Mouse (Mus musculus): ENCODE data around the gene Dach2. TPM values are rescaled to one million over a fixed set of nuclear protein-coding genes. Genes with fewer than 3 reads are reported as not detected.
"Not testable (repeated sequence)": the region's sequence is repeated elsewhere in the genome, so short reads cannot be mapped to it uniquely, and the experiment has no call there.

Dach2 gene
- polyA plus RNA-seq (2015; fragmentation: Nextera tagmentation; extraction: Ambion mirVana): 0.99 and 1.3 TPM in 2 replicates

DNA sequence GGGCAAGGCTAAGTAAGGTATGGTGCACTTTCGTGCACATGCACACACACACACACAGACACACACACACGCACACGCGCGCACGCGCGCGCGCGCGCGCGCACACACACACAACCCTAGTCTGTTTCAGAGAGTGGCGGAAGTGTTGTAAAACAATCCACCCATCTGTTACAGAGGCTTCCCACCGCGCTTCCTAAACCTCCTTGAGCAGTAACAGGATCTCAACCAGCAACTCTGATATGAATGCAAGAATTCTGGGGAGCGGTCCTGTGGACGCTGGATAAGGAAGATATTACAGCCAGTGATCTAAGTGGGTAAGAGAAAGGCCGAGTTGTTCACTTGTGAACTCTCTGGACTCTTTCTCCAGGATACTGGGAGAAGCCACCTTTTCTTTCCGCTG lies at the start of gene Dach2:
Gene Dach2 (plus strand): TSS at position 107 of the 400 bp plus-strand sequence.
- no peaks in the 10 kb centered on the region for H3K36me3 ChIP-seq (ENCODE audit: control insufficient read depth, insufficient read depth)
- peak within 1 kb of the TSS; percentile 58 for H3K4me3 ChIP-seq (ENCODE audit: low read length)
- no peak within 1 kb of the TSS for H3K27ac ChIP-seq (ENCODE audit: low read length)
- no peaks in the 10 kb centered on the region for H3K27me3 ChIP-seq (ENCODE audit: control insufficient read depth, insufficient read depth, low read length)
- peak within 1 kb of the TSS; percentile 39 for H3K9ac ChIP-seq (ENCODE audit: low read length)
- WGBS: 21% methylated on average over 21 of the region's 21 CpGs
- peak; percentile 19; the same call in 1 of the 2 replicates for ATAC-seq (replicated peaks; ENCODE audit: extremely low read depth, insufficient read depth, low FRiP score)
- H3K4me2 ChIP-seq (ENCODE audit: low read depth, low read length): peak within 1 kb of the TSS; percentile 81
- 0 out of 2 replicates have a peak, but pooled peaks cover 3% of the 10 kb centered on the region for H3K4me1 ChIP-seq (ENCODE audit: control insufficient read depth, insufficient read depth, low read length)
- H3K9me3 ChIP-seq (replicated peaks; ENCODE audit: control insufficient read depth, low read length): no peaks in the 10 kb centered on the region

- ATAC-seq (replicated peaks; ENCODE audit: extremely low read depth, insufficient read depth, low FRiP score); H3K9ac ChIP-seq (ENCODE audit: low read length); H3K27me3 ChIP-seq (ENCODE audit: control insufficient read depth, insufficient read depth, low read length); H3K4me1 ChIP-seq (ENCODE audit: control insufficient read depth, insufficient read depth, low read length); H3K27ac ChIP-seq (ENCODE audit: low read length); H3K4me2 ChIP-seq (ENCODE audit: low read depth, low read length); H3K4me3 ChIP-seq (ENCODE audit: low read length); H3K9me3 ChIP-seq (replicated peaks; ENCODE audit: control insufficient read depth, low read length); H3K36me3 ChIP-seq (ENCODE audit: control insufficient read depth, insufficient read depth): not testable (repeated sequence)
- WGBS: 66% methylated on average over 2 of the region's 3 CpGs
Observed at GRCm38 (mm10) chrX:113252427-113252826, 44.9 kb upstream of the Dach2 start.

DNA sequence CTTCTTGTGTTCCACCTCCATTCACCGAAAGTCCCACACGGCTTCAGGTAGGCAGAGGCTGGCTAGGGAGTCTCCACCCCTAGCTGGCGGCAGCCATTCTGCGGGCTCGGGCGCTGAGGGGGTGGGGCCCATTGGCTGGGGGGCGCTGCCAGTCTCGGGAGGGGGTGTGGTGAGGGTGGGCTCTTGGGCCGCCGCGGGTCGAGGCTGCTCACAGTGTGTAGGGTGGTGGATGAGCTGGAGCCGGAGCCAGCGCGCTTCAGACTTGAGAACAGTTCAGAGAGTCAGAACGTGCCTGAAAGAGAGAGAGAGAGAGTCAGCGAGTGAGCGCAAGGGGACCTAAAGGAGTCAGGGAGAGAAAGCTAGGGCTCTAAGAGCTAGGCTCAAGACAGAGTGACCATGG lies 721 bp downstream of the Dach2 start:
- Histone ChIP-seq H3K36me3 (ENCODE audit: control insufficient read depth, insufficient read depth) (no peaks in the 10 kb centered on the region), H3K4me2 (ENCODE audit: low read depth, low read length) (peak overlapping the region; percentile 81), H3K27me3 (ENCODE audit: control insufficient read depth, insufficient read depth, low read length) (no peaks in the 10 kb centered on the region), H3K9me3 (replicated peaks; ENCODE audit: control insufficient read depth, low read length) (no peaks in the 10 kb centered on the region), H3K27ac (ENCODE audit: low read length) (no peak overlapping the region), H3K4me1 (ENCODE audit: control insufficient read depth, insufficient read depth, low read length) (0 out of 2 replicates have a peak, but pooled peaks cover 3% of the 10 kb centered on the region), H3K4me3 (ENCODE audit: low read length) (peak overlapping the region; percentile 58), H3K9ac (ENCODE audit: low read length) (peak overlapping the region; percentile 39)
- WGBS: 16% methylated on average over 15 of the region's 18 CpGs
- ATAC-seq (replicated peaks; ENCODE audit: extremely low read depth, insufficient read depth, low FRiP score): peak; percentile 97

DNA sequence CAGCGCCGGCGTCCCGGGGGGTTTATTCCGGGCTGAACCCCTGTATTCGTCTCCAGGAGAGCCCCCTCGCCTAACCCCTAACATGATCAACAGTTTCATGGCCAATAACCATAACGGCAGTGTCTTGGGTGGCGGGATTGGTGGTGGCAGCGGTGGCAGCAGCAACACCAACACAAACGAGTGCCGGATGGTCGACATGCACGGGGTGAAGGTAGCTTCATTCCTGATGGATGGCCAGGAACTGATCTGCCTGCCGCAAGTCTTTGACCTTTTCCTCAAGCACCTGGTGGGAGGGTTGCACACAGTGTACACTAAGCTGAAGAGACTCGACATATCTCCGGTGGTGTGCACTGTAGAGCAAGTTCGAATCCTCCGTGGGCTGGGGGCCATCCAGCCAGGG lies 1.2 kb downstream of the Dach2 start:
- peak overlapping the region; percentile 39 for H3K9ac ChIP-seq (ENCODE audit: low read length)
- no peaks in the 10 kb centered on the region for H3K9me3 ChIP-seq (replicated peaks; ENCODE audit: control insufficient read depth, low read length)
- H3K4me1 ChIP-seq (ENCODE audit: control insufficient read depth, insufficient read depth, low read length): 0 out of 2 replicates have a peak, but pooled peaks cover 3% of the 10 kb centered on the region
- no peak overlapping the region for H3K27ac ChIP-seq (ENCODE audit: low read length)
- peak overlapping the region; percentile 81 for H3K4me2 ChIP-seq (ENCODE audit: low read depth, low read length)
- H3K36me3 ChIP-seq (ENCODE audit: control insufficient read depth, insufficient read depth): no peaks in the 10 kb centered on the region
- H3K4me3 ChIP-seq (ENCODE audit: low read length): peak overlapping the region; percentile 58
- 23% methylated on average over 19 of the region's 19 CpGs for WGBS
- ATAC-seq (replicated peaks; ENCODE audit: extremely low read depth, insufficient read depth, low FRiP score): 0 out of 2 replicates have a peak, but pooled peaks have one; percentile 15
- no peaks in the 10 kb centered on the region for H3K27me3 ChIP-seq (ENCODE audit: control insufficient read depth, insufficient read depth, low read length)

DNA sequence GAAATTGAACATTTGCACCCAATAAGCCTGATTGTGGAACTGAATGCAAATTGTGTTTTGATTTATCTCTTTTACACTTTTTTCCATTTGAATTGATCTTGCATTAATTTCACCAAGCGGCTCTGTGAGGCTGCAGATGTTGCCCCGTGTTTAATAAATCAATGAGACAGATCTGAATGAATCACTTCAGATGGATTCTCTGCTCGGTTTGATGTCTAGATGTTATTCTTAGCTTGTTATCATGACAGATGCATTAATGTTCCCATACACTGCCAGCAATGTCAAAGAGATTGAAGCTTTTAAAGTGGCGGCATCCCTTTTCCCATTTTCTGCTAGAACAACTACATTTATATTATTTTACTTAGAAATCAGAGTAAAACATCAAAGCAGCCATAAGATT lies 7.0 kb downstream of the Dach2 start:
- Histone ChIP-seq H3K27ac (ENCODE audit: low read length) (no peak overlapping the region), H3K4me3 (ENCODE audit: low read length) (no peak overlapping the region), H3K36me3 (ENCODE audit: control insufficient read depth, insufficient read depth) (no peaks in the 10 kb centered on the region), H3K4me1 (ENCODE audit: control insufficient read depth, insufficient read depth, low read length) (no peaks in the 10 kb centered on the region), H3K4me2 (ENCODE audit: low read depth, low read length) (no peak overlapping the region), H3K9ac (ENCODE audit: low read length) (no peak overlapping the region), H3K9me3 (replicated peaks; ENCODE audit: control insufficient read depth, low read length) (no peaks in the 10 kb centered on the region), H3K27me3 (ENCODE audit: control insufficient read depth, insufficient read depth, low read length) (no peaks in the 10 kb centered on the region)
- WGBS: 42% methylated on average over 4 of the region's 4 CpGs
- no peak for ATAC-seq (replicated peaks; ENCODE audit: extremely low read depth, insufficient read depth, low FRiP score)

GRCm38 (mm10) chrX:113338143-113338542 lies 40.8 kb downstream of the Dach2 start:
- 65% methylated on average over 3 of the region's 3 CpGs for WGBS
- Histone ChIP-seq H3K9ac (ENCODE audit: low read length) (no peak overlapping the region), H3K36me3 (ENCODE audit: control insufficient read depth, insufficient read depth) (no peaks in the 10 kb centered on the region), H3K9me3 (replicated peaks; ENCODE audit: control insufficient read depth, low read length) (no peaks in the 10 kb centered on the region), H3K4me3 (ENCODE audit: low read length) (no peak overlapping the region), H3K4me1 (ENCODE audit: control insufficient read depth, insufficient read depth, low read length) (no peaks in the 10 kb centered on the region), H3K4me2 (ENCODE audit: low read depth, low read length) (no peak overlapping the region), H3K27ac (ENCODE audit: low read length) (no peak overlapping the region), H3K27me3 (ENCODE audit: control insufficient read depth, insufficient read depth, low read length) (no peaks in the 10 kb centered on the region)
- no peak for ATAC-seq (replicated peaks; ENCODE audit: extremely low read depth, insufficient read depth, low FRiP score)

DNA sequence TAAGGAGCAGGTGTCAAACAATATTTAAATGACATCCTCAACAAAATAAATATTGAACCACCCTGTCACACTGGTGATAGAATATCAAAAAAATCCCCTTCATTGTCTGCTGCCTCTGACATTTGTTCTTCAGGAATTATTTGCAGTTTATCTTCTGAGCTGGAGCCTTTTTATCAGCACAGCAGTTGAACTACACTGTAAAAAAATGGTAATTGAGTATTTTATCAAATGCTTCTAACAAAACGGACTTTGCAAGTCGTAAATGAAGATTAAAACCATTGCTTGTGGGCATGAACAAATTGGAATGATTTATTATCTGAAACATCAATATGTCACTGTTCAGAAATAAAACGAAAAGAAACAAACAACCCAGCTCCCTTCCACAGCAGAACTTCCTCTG lies 97.1 kb downstream of the Dach2 start:
- Histone ChIP-seq H3K9ac (ENCODE audit: low read length) (no peak overlapping the region), H3K4me2 (ENCODE audit: low read depth, low read length) (no peak overlapping the region), H3K36me3 (ENCODE audit: control insufficient read depth, insufficient read depth) (no peaks in the 10 kb centered on the region), H3K27me3 (ENCODE audit: control insufficient read depth, insufficient read depth, low read length) (no peaks in the 10 kb centered on the region), H3K4me1 (ENCODE audit: control insufficient read depth, insufficient read depth, low read length) (no peaks in the 10 kb centered on the region), H3K9me3 (replicated peaks; ENCODE audit: control insufficient read depth, low read length) (no peaks in the 10 kb centered on the region), H3K4me3 (ENCODE audit: low read length) (no peak overlapping the region), H3K27ac (ENCODE audit: low read length) (no peak overlapping the region)
- ATAC-seq (replicated peaks; ENCODE audit: extremely low read depth, insufficient read depth, low FRiP score): no peak
- 48% methylated on average over 3 of the region's 3 CpGs for WGBS

DNA sequence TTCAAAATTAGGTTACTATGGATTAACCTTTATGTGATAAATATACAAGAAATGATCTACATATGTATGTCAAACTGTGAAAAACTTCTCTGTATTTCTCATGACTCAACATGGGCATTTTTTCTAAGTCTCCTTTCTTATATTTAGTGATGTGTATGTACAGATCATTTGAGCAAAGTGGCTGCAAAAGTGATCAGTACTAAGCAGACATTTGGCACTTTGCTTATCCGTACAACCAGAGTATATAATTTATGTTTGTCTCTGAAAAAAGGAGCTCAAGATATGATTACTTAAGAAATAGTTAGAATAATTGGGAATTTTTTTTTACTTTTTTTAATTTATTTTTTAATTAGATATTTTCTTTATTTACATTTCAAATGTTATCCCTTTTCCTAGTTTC lies 111.4 kb downstream of the Dach2 start:
- no peaks in the 10 kb centered on the region for H3K4me1 ChIP-seq (ENCODE audit: control insufficient read depth, insufficient read depth, low read length)
- H3K27me3 ChIP-seq (ENCODE audit: control insufficient read depth, insufficient read depth, low read length): no peaks in the 10 kb centered on the region
- H3K36me3 ChIP-seq (ENCODE audit: control insufficient read depth, insufficient read depth): no peaks in the 10 kb centered on the region
- no peak overlapping the region for H3K27ac ChIP-seq (ENCODE audit: low read length)
- no peak overlapping the region for H3K4me3 ChIP-seq (ENCODE audit: low read length)
- ATAC-seq (replicated peaks; ENCODE audit: extremely low read depth, insufficient read depth, low FRiP score): no peak
- H3K4me2 ChIP-seq (ENCODE audit: low read depth, low read length): no peak overlapping the region
- H3K9me3 ChIP-seq (replicated peaks; ENCODE audit: control insufficient read depth, low read length): no peaks in the 10 kb centered on the region
- WGBS: 83% methylated on average over 1 of the region's 1 CpGs
- no peak overlapping the region for H3K9ac ChIP-seq (ENCODE audit: low read length)

- no peak overlapping the region for H3K4me2 ChIP-seq (ENCODE audit: low read depth, low read length)
- H3K27ac ChIP-seq (ENCODE audit: low read length): no peak overlapping the region
- H3K4me1 ChIP-seq (ENCODE audit: control insufficient read depth, insufficient read depth, low read length): no peaks in the 10 kb centered on the region
- H3K36me3 ChIP-seq (ENCODE audit: control insufficient read depth, insufficient read depth): no peaks in the 10 kb centered on the region
- no peaks in the 10 kb centered on the region for H3K9me3 ChIP-seq (replicated peaks; ENCODE audit: control insufficient read depth, low read length)
- no peak overlapping the region for H3K9ac ChIP-seq (ENCODE audit: low read length)
- H3K27me3 ChIP-seq (ENCODE audit: control insufficient read depth, insufficient read depth, low read length): no peaks in the 10 kb centered on the region
- no peak for ATAC-seq (replicated peaks; ENCODE audit: extremely low read depth, insufficient read depth, low FRiP score)
- no peak overlapping the region for H3K4me3 ChIP-seq (ENCODE audit: low read length)
- whole genome bisulfite sequencing: 62% methylated on average over 3 of the region's 3 CpGs
Observed at GRCm38 (mm10) chrX:113421517-113422187, 124.3 kb downstream of the Dach2 start.
